Mouse (Mus musculus) MEL (cell line): ENCODE data around the gene Rps6kb2.

ENCODE experiments used
- BHLHE40 ChIP-seq: IDR thresholded peaks from 2 replicates; pipeline ENCODE4 v1.6.1; 2012; ENCODE audit warnings: low read depth, mild to moderate bottlenecking, inconsistent platforms, low read length, improper control_type of control experiment, borderline replicate concordance
- CTCF ChIP-seq, 3 experiments: IDR thresholded peaks in 2 of 3; conservative IDR thresholded peaks in 1 of 3; 2 replicates each; pipeline ENCODE4 v1.5.1; 2011 to 2012; ENCODE audit warnings: low read length in 3 of 3, low read depth in 2 of 3, mild to moderate bottlenecking in 2 of 3, improper control_type of control experiment in 1 of 3, inconsistent platforms in 1 of 3, mixed read lengths in 1 of 3, moderate library complexity in 1 of 3; ENCODE audit not compliant: control insufficient read depth in 1 of 3, insufficient read depth in 1 of 3, poor library complexity in 1 of 3, severe bottlenecking in 1 of 3
- E2F4 ChIP-seq: IDR thresholded peaks from 2 replicates; pipeline ENCODE4 v1.6.1; 2011; ENCODE audit warnings: low read depth, low read length, improper control_type of control experiment, borderline replicate concordance
- GABPA ChIP-seq: IDR thresholded peaks from 2 replicates; pipeline ENCODE4 v1.6.1; 2012; ENCODE audit warnings: low read depth, mild to moderate bottlenecking, inconsistent platforms, low read length, improper control_type of control experiment, moderate library complexity
- GATA1 ChIP-seq: IDR thresholded peaks from 2 replicates; pipeline ENCODE4 v1.6.1; 2011; ENCODE audit warnings: low read depth, low read length, improper control_type of control experiment
- POLR2A ChIP-seq, 2 experiments: IDR thresholded peaks; 2 replicates each; pipeline ENCODE4 v1.6.1; 2011 to 2012; ENCODE audit warnings: low read length in 2 of 2, mild to moderate bottlenecking in 2 of 2, control low read depth in 1 of 2, improper control_type of control experiment in 1 of 2, low read depth in 1 of 2, moderate library complexity in 1 of 2; ENCODE audit not compliant: control insufficient read depth in 1 of 2, insufficient read depth in 1 of 2, poor library complexity in 1 of 2
- RAD21 ChIP-seq: IDR thresholded peaks from 2 replicates; pipeline ENCODE4 v1.6.1; 2011; ENCODE audit warnings: mild to moderate bottlenecking, low read depth, low read length, improper control_type of control experiment
- SMC3 ChIP-seq: IDR thresholded peaks from 2 replicates; pipeline ENCODE4 v1.6.1; 2011; ENCODE audit warnings: low read depth, low read length, improper control_type of control experiment
- TBP ChIP-seq: IDR thresholded peaks from 2 replicates; pipeline ENCODE4 v1.8.0; 2011; ENCODE audit warnings: low read depth, low read length, improper control_type of control experiment
- USF1 ChIP-seq: IDR thresholded peaks from 2 replicates; pipeline ENCODE4 v1.6.1; 2014; ENCODE audit warnings: low read depth, mild to moderate bottlenecking, inconsistent platforms, low read length, improper control_type of control experiment, moderate library complexity

DNA sequence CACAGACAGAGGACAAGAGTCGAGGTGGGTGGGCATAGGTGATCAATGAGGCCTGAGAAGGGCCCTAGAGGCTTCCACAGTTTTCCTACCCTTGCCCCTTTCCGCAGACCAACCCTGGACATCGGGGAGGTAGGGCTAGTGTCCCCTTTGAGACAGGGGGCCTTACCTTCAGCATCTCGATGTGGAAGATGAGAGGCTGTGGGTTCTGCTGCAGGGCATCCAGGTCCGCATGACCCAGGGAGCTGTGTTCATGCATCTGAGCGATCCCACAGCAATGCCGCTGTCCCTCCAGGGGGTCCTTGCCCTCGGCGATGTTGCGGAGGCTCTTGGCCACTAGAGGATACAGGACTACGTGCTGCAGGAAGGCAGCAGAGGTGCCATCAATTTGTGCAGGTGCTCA, 47.3 kb downstream of the Rps6kb2 start:
- TF ChIP-seq CTCF (IDR thresholded peaks at IDR 0.05 in 2 of 3, conservative IDR thresholded peaks at IDR 0.05 in 1 of 3; ENCODE audit: control insufficient read depth in 1 of 3, insufficient read depth in 1 of 3, low read depth in 2 of 3, low read length in 3 of 3, poor library complexity in 1 of 3, severe bottlenecking in 1 of 3), result no peak
- TF ChIP-seq USF1, result no peak
- no peak for TF ChIP-seq GATA1
- TF ChIP-seq TBP, result no peak
- no peak for TF ChIP-seq E2F4
- no peak for TF ChIP-seq POLR2A (IDR thresholded peaks at IDR 0.05; ENCODE audit: control insufficient read depth in 1 of 2, insufficient read depth in 1 of 2, low read depth in 1 of 2, low read length in 2 of 2, poor library complexity in 1 of 2)
- TF ChIP-seq SMC3, result no peak
- TF ChIP-seq BHLHE40, result no peak
- TF ChIP-seq RAD21, result no peak
- TF ChIP-seq GABPA, result no peak
